In genomic region chr11:94731229-94731628, GRCm38 (mm10) we compare ENCODE assay signal across 26 mouse cellular contexts. TPM values are rescaled to one million over a fixed set of nuclear protein-coding genes. Genes with fewer than 3 reads are reported as not detected.
"Had no signal": no experiment of that assay in that cellular context is flagged by ENCODE, and none has a peak within 500 bp of the region (broad histone marks: within the 10 kb centered on the region; RNA-seq: fewer than 3 reads in every experiment).

No protein-coding gene starts in this region.

- H3K27ac ChIP-seq: liver, embryonic 12.5 days; liver, embryonic 14.5 days; midbrain, embryonic 10.5 days; midbrain, embryonic 12.5 days; neural tube, embryonic 13.5 days; neural tube, embryonic 15.5 days had no signal

- DNase-seq: lung, adult 18-20 months; lung, embryonic 14.5 days; lung, postnatal 10 days; lung, postnatal 4 days; midbrain, embryonic 14.5 days; right cerebral cortex, adult 18-20 months; right cerebral cortex, postnatal 25 days; right cerebral cortex, postnatal 4 days; spleen, adult 18-20 months; thymus, adult 18-20 months; thymus, postnatal 14 days; thymus, postnatal 36 days had no signal

- H3K9ac ChIP-seq: liver, embryonic 12.5 days; liver, embryonic 14.5 days; lung, embryonic 14.5 days; midbrain, embryonic 12.5 days; neural tube, embryonic 13.5 days; neural tube, embryonic 15.5 days had no signal

- ATAC-seq: liver, embryonic 12.5 days; midbrain, embryonic 16.5 days had no signal

- H3K9me3 ChIP-seq: liver, embryonic 12.5 days; midbrain, embryonic 10.5 days; midbrain, embryonic 12.5 days; neural tube, embryonic 13.5 days; neural tube, embryonic 15.5 days had no signal

- H3K36me3 ChIP-seq: liver, embryonic 12.5 days; midbrain, embryonic 10.5 days; midbrain, embryonic 12.5 days; neural tube, embryonic 13.5 days; neural tube, embryonic 15.5 days had no signal

- H3K4me3 ChIP-seq: liver, embryonic 12.5 days; midbrain, embryonic 10.5 days; midbrain, embryonic 12.5 days; myocyte; neural tube, embryonic 13.5 days; neural tube, embryonic 15.5 days had no signal

- H3K27me3 ChIP-seq: midbrain, embryonic 12.5 days; neural tube, embryonic 13.5 days; neural tube, embryonic 15.5 days had no signal

- H3K4me2 ChIP-seq: liver, embryonic 12.5 days; lung, embryonic 14.5 days; midbrain, embryonic 12.5 days; neural tube, embryonic 13.5 days; neural tube, embryonic 15.5 days had no signal

- H3K4me1 ChIP-seq: liver, embryonic 12.5 days; midbrain, embryonic 10.5 days; midbrain, embryonic 12.5 days; neural tube, embryonic 13.5 days; neural tube, embryonic 15.5 days had no signal

RNA-seq across cellular contexts. Expression of gene Cdc34b, which starts 10.4 kb away (rescaled TPM):
- polyA plus RNA-seq: liver, embryonic 12.5 days; liver, embryonic 16.5 days; midbrain, embryonic 14.5 days; neural tube, embryonic 11.5 days; neural tube, embryonic 13.5 days; neural tube, embryonic 15.5 days; stomach, embryonic 14.5 days had no signal

RNA-seq across cellular contexts. Expression of gene Gm11541, which starts 26.9 kb away (rescaled TPM):
- polyA plus RNA-seq: liver, embryonic 12.5 days; liver, embryonic 14.5 days; liver, embryonic 16.5 days; midbrain, embryonic 10.5 days; midbrain, embryonic 12.5 days; midbrain, embryonic 14.5 days; midbrain, embryonic 16.5 days; myocyte; neural tube, embryonic 11.5 days; neural tube, embryonic 15.5 days; small intestine, adult 2 months had no signal

RNA-seq across cellular contexts. Expression of gene Tmem92, which starts 51.3 kb away (rescaled TPM):
- polyA plus RNA-seq: liver, embryonic 12.5 days; liver, embryonic 14.5 days; liver, embryonic 16.5 days; lung, embryonic 14.5 days; lung, embryonic 16.5 days; midbrain, embryonic 10.5 days; midbrain, embryonic 12.5 days; midbrain, embryonic 14.5 days; midbrain, embryonic 16.5 days; myocyte; neural tube, embryonic 11.5 days; neural tube, embryonic 13.5 days; neural tube, embryonic 15.5 days; stomach, embryonic 14.5 days; stomach, embryonic 16.5 days had no signal
